Mouse (Mus musculus) lung, adult 10 weeks (tissue): ENCODE results near the gene Cldn1. TPM values are rescaled to one million over a fixed set of nuclear protein-coding genes. Genes with fewer than 3 reads are reported as not detected.

ENCODE experiments used
- polyA plus RNA-seq: library from polyadenylated mRNA; stranded (reverse); fragments of 350-450 nt; fragmentation: Illumina TruSeq; extraction: RNeasy Lipid Tissue Mini Kit (QIAGEN cat#74804); gene quantifications from one replicate; pipeline ENCODE4 v1.2.3, GENCODE M21; 2014; ENCODE audit warnings: low read depth, low replicate concordance; ENCODE audit not compliant: insufficient read depth

Cldn1 gene
- polyA plus RNA-seq, result 4.8 TPM

DNA sequence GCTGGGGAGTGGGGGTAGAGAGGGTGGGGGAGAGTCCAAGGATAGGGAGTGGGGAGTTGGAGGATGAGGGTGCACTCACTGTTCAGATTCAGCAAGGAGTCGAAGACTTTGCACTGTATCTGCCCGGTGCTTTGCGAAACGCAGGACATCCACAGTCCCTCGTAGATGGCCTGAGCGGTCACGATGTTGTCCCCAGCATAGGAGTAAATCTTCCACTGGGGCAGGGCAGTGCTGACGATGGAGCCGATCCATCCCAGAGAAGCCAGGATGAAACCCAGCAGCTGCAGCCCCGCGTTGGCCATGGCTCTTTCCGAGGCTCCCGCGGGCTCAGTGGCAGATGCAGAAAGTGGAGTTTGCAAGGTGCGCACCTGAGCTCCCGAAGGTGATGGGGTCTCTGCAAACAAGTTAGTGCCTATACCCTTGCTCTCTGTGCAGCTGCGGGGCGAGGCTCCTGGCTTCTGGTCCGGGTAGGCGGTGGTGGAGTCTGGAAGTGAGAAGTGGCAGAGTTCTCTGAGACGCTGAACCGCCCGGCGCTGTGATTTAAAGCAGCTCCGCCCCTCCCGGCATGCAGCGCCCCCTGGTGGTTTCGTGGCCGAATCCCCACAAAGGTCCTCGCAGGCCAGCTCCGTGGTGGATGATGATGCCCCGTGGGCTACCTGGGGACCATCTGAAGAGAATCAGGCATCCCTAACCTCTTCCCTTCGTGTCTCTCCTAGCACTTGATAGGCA lies at the start of gene Cldn1:
Gene Cldn1 (minus strand): TSS at position 517 of the 729 bp plus-strand sequence.

Other genes with a start within 250 kb of the Cldn1 start
- not detected for gene Cldn16, start 91.3 kb upstream of the Cldn1 start, polyA plus RNA-seq
- gene Tmem207, start 154.9 kb upstream of the Cldn1 start, polyA plus RNA-seq, result not detected
- 6.0 TPM for gene Il1rap, start 209.9 kb upstream of the Cldn1 start, polyA plus RNA-seq